Mouse (Mus musculus): Measurements from ENCODE around the gene Dync1i2.

GRCm38 (mm10) chr2:71167211-71167610 lies 44.3 kb upstream of the Dync1i2 start:
- TF ChIP-seq CTCF (IDR thresholded peaks at IDR 0.05; ENCODE audit: insufficient read depth, low read depth, low read length) (no peak), POLR2A (IDR thresholded peaks at IDR 0.05; ENCODE audit: insufficient read depth, low read depth, low read length) (no peak)
